Mouse (Mus musculus) embryonic stem cell, embryonic (primary cell): ENCODE results near the gene Grb10.

Experiments
- CTCF ChIA-PET, 4 experiments: fragments of 300-600 bp in 2 of 4; fragments of 350-600 bp in 2 of 4; sonication (Branson Sonifier 250); formaldehyde crosslinking; loops; one replicate each; lab custom pipeline; 2022; ENCODE audit warnings: inconsistent platforms in 2 of 4; lab: Charles Lee
- POLR2A ChIA-PET, 4 experiments: fragments of 300-600 bp in 2 of 4; fragments of 350-600 bp in 2 of 4; sonication (Branson Sonifier 250); formaldehyde crosslinking; loops; one replicate each; lab custom pipeline; 2022; ENCODE audit warnings: antibody characterized with exemption in 4 of 4, inconsistent platforms in 1 of 4; lab: Charles Lee

The Grb10 gene

DNA sequence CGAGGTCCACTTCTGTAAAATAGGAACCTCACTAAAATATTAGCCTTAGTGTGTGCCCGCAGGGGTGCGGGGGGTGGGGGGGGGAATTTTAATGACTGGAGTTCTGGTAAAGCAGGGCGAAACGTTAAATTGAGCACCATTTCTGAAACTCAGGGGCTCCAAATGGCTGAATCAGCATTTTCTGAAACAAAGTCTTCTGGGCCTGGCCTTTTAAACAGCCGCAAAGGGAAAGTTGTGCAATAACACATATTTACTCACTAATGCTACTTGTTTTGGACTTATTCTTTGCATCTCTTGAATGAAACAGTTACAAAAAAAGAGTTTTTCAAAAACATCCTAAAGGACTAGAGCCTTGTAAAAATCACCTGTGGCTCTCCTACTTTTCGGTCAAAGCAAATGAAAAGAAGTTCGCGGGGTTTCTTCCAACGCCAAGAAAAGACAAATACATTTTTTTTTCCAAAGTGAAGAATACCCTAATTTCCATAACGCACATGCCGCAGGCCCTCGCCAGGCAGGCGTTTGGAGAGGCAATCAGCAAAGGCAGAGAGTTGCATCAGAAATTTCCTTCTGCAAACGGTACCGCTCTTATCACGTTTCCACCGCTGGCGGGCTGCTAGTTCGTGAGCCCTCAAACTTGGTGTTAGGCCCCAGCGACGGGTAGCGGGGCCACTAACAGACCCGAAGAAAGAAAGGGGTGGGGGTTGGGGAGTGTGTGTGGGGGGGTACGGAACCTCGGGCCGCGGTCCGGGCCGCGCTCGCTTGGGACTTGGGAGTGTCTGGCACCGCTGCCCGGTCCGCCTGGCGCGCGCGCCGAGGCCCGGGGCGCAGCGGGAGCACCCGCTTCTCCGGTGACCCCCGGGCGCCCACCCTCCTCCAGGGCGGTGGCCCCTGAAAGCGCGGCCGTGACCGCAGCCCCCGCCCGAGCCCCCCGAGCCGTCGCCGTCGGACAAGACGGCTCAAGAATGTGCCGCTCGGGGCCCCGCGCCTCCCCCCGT, 2.3 kb downstream of the Grb10 start:
- POLR2A ChIA-PET: interaction anchor here in 1 of 4 experiments (0.6 to 0.7 kb wide), 2 partner anchors 9 to 310 kb away, joined by 4 to 9 read pairs; no protein-coding TSS in a partner anchor

DNA sequence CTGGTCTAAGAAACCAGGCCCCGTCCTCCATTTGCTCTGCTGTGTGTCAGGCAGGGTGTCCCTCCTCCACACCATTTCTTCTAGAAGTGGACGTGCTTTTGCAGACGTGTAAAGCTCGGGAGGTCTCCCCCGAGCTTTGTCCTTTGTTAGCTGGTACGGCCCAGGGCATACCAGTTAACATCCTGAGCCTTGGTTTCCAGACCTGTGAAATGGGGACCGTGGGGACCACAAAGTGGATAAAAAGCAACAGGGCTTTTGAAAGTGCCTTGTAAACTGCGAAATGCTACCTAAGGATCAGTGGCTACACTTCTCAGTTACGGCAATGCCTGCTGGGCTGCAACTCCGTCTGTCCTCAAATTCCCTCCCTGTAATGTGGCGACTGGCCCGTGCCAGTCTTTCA, 3.2 kb downstream of the Grb10 start:
- ChIA-PET CTCF (interaction anchor here in 1 of 4 experiments (1.4 kb wide), 1 partner anchor 497 kb away, joined by 4 read pairs; no protein-coding TSS in a partner anchor), POLR2A (interaction anchor here in 1 of 4 experiments (0.6 kb wide), 1 partner anchor 311 kb away, joined by 9 read pairs; no protein-coding TSS in a partner anchor)

More for the DNA sequence above, 2.3 kb downstream of the Grb10 start:
- CTCF ChIA-PET: interaction anchor here in 1 of 4 experiments (1.4 kb wide), 1 partner anchor 496 kb away, joined by 4 read pairs; no protein-coding TSS in a partner anchor

DNA sequence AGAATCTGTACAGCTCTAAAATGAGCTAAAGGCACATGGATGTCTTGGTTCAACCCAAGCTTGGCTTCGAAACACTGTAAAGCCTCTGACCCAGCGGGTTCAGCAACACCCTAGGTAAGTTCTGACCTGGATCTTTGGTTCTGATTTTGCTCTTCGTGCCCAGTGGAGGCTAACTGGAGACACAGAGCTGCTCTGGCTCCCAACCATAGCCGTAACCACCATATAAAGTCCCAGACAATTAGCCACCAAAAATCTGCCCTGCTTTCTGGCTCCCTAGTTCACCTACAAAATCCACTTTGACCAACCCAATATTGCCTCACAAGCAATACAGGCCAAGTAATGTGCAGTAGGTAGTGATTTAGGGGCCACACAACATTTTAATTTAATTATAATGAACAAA, 3.7 kb downstream of the Grb10 start:
- POLR2A ChIA-PET: interaction anchor here in 2 of 4 experiments (0.7 to 1.2 kb wide), 3 partner anchors 8 to 269 kb away, joined by 3 read pairs; no protein-coding TSS in a partner anchor
- CTCF ChIA-PET: interaction anchor here in 1 of 4 experiments (1.4 kb wide), 1 partner anchor 497 kb away, joined by 4 read pairs; no protein-coding TSS in a partner anchor

DNA sequence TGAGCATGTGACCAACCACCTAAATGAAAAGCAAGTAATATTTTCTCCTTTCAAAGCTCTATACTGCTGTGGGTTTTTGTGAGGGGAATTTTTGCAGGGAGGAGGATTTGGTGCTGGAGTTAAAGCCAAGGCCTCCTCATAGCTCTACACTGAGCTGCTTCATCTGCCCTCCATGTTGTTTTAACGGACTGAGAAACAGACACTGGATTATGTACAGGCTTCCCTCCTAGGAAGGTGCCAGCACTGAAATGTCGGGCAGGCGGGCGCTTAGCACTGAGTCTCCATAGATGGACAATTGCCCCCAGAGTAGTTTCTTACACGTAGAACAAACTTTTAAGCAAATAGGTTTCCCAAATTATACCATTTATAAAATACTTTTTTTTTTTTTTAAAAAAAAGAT, 4.1 kb downstream of the Grb10 start:
- POLR2A ChIA-PET: interaction anchor here in 2 of 4 experiments (0.7 to 1.2 kb wide), 5 partner anchors 8 to 619 kb away, joined by 3 to 5 read pairs (median 3); no protein-coding TSS in a partner anchor
- CTCF ChIA-PET: interaction anchor here in 1 of 4 experiments (1.4 kb wide), 1 partner anchor 498 kb away, joined by 4 read pairs; no protein-coding TSS in a partner anchor

DNA sequence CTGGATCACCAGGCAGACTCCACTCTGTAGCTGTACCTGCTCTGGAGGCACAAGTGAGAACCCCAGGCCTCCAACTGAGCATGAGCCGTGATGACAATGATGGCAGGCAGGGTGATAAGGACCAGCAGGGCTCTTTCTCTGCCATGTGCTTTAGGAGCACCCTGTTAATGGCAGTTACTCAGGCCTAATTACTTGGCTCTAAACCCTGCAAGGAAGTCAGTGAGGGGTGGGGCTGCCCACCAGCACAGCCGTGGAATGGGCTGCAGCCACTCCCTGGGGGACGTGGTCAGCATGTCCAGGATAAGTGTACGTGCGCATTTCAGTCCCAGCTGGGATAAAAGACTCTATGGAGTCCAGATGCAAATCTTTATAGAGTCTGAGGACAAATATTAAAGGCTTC, 5.7 kb downstream of the Grb10 start:
- ChIA-PET POLR2A (interaction anchor here in 1 of 4 experiments (1.0 kb wide), 1 partner anchor 36 kb away, joined by 4 read pairs; no protein-coding TSS in a partner anchor), CTCF (no interaction called here)

DNA sequence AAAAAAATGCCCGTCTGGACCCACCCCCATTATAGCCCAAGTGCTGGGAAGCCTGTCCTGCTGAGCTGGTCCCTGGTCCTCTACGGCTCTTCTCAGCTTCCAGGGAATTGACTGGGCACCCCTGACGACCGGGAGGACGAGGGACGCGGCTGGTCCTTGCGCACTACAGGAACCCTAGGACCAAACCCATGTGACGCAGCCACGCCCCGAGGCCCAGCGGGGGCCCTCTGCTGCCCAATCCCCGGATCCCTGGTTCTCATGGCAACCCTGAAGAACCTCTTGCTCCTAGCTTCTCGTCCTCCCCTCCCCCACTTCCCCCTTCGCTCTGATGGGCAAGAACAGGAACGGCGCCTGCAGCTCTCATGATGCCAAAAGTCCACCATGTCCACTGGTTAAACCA, 11.8 kb downstream of the Grb10 start:
- POLR2A ChIA-PET: interaction anchor here in 2 of 4 experiments (0.5 to 2.0 kb wide), 7 partner anchors 7 to 217 kb away, joined by 3 to 9 read pairs (median 3); partner anchors contain the start of gene Fignl1 (in 1 of the 2)
- CTCF ChIA-PET: interaction anchor here in 2 of 4 experiments (0.6 to 2.5 kb wide), 4 partner anchors 13 to 513 kb away, joined by 3 to 11 read pairs (median 6); no protein-coding TSS in a partner anchor

DNA sequence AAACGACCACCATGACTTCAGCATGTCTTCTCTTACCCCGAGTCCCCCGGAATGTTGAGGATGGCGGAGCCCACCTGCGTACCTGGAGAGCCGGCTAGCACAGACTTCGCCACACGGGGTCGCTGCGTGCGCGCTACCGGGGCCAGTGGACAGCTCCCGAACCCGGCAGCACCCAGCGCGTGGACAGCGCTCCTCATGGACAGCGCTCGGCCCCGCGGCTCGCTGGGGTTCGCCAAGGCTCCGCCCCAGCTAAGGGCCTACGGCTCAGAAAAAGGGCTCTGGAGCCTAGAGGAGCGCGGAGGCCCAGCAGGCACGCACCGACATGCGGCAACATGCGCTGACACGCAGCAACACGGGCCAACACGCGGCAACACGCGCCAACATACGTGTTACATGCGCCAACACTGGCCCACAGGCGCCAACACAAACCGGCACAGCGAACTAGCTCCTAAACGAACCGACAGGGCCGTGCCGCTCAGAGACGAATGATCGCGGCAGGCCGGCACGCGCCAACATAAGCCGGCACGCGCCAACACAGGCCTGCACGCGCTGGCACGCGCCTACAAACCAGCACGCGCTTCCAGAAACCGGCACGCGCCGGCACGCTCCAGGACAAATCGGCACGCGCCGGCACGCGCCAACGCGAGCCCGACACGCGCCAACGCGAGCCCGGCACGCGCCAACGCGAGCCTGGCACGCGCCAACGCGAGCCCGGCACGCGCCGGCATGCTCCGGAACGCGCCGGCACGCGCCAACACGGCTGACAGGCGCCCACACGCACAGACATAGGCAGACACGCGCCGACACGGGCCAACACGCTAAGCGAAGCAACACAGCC, 12.5 kb downstream of the Grb10 start:
- ChIA-PET CTCF (interaction anchor here (0.6 to 2.5 kb wide), 11 partner anchors 10 to 526 kb away, joined by 3 to 11 read pairs (median 4); no protein-coding TSS in a partner anchor), POLR2A (interaction anchor here in 2 of 4 experiments (0.5 to 2.0 kb wide), 10 partner anchors 8 to 217 kb away, joined by 3 to 9 read pairs (median 4); partner anchors contain the start of gene Fignl1 (in 1 of the 2))

DNA sequence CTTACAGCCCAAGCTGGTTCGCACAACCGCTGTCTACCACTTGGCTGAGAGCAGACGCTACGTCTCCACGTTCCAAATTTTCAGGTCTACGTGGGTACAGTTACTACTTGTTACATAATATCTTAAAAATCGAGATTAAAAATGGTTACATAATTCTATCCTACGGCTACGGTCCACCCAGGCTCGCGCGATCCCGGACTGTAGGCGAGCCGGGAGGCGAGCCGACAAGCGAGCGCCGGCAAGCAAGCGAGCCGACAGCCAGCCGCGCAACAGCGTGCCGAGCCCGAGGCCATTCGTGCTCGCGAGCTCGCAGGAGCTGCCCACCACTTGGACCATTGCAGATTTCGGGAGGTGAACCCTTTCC, 13.1 kb downstream of the Grb10 start:
- POLR2A ChIA-PET: interaction anchor here in 1 of 4 experiments (0.9 to 1.5 kb wide), 5 partner anchors 9 to 216 kb away, joined by 3 to 4 read pairs (median 3); no protein-coding TSS in a partner anchor
- CTCF ChIA-PET: interaction anchor here (0.6 to 2.5 kb wide), 12 partner anchors 10 to 526 kb away, joined by 3 to 11 read pairs (median 4); no protein-coding TSS in a partner anchor

DNA sequence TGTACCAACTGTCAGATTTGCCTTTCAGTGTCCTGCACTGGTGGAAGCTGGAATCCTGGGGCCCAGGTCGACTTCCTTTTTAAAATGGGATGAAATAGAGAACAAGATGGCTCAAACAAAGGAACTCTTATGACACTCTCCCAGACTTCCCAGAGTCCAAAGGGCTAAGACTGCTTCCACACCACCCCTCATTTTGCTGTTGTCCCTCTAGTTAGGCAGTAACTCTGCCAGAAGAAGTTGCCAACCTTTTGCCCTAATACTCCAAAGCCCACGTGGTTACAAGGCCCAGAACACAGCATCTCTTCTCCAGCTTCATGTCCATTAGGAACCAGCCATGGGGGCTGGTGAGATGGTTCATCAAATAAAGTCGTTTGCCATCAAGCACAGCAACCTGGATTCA, 15.4 kb downstream of the Grb10 start:
- ChIA-PET POLR2A (no interaction called here), CTCF (no interaction called here)

DNA sequence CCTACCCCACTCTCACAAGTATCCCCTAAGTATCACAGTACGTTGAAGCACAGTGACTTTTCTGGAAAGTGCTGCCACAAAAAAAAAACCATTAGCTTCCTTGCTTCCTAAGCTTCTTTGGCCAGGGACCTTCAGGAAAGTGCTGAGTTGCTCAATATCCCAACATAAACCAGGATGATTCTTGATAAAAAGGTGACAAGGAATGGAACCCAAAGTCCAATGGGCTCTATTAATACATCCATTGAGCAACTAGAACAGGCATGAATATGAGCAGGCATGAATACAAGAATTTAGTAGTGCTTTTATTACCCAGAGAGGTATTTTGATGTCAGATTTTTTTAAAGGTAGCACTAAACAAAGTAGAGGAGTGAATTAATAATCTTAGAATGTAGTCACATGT, 18.8 kb downstream of the Grb10 start:
- ChIA-PET POLR2A (interaction anchor here in 1 of 4 experiments (1.4 kb wide), 1 partner anchor 10 kb away, joined by 5 read pairs; no protein-coding TSS in a partner anchor), CTCF (no interaction called here)

DNA sequence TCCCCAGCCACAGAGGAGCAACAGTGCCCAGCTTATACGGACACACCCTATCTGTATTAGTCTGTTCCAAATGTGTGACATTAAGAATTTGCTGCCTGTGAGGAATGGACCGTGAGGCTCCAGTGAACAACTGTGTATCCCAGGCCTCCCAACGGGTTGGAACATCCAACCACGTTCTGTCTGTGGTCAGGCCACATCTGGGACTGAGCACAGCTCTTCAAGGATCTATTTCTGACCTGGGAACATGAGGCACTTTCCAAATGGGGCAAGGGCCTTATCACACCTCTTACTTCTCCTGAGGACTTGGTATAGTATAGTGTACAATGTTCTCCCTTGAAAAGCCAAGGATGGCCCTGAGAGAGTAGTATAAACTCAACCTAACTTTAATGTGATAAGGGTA, 19.9 kb downstream of the Grb10 start:
- POLR2A ChIA-PET: interaction anchor here in 1 of 4 experiments (1.3 to 1.4 kb wide), 2 partner anchors 11 to 196 kb away, joined by 4 to 5 read pairs; no protein-coding TSS in a partner anchor
- CTCF ChIA-PET: no interaction called here

DNA sequence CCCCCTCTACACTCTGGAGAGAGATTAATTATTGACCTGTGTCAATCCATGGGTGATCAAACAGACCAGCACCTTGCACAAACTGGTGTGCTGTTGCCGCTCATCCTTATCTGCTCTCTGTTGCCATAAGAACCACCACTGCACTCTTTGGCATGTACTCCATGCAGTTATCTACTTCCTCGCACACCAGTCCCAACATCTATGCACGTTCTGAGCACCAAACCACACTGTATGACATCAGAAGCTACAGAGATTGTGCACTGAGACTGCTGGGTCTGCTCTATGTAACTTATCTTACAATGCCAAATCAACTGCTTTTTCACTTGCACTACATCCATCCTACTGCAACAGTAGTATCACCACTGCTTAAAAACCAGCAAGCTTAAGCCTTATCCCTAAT, 28.4 kb downstream of the Grb10 start:
- ChIA-PET CTCF (interaction anchor here in 1 of 4 experiments (0.8 kb wide), 1 partner anchor 1192 kb away, joined by 3 read pairs; no protein-coding TSS in a partner anchor), POLR2A (interaction anchor here in 1 of 4 experiments (0.7 kb wide), 1 partner anchor 134 kb away, joined by 3 read pairs; no protein-coding TSS in a partner anchor)

DNA sequence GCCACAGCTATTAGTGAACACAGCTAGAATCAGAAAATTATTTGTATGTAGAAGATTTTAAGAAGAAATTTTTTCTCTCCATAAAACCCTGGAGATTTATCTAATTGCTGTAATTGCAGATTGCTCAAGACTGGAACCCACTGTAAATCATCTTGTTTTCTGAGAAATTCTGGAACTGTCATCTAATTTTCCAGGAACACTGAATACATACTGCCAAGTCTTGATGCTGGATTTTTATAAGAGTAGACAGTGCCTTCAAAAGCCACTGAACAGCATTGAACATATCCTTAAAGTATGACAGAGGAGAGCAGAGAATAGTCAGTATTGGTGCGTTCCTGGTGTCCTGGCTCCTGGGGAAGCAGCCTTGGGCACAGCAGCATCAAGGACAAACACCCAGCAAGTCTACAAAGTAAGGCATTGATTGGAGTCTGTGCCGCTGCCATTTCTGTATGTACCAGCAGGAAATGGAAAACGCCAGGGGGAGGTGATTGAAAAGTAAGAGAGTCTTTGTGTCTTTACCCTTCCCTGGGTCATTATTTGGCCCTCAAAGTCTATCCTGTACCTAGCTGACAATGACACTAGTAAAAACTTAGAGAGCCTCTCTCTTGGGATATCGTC, 38.1 kb downstream of the Grb10 start:
- ChIA-PET POLR2A (no interaction called here), CTCF (no interaction called here)

DNA sequence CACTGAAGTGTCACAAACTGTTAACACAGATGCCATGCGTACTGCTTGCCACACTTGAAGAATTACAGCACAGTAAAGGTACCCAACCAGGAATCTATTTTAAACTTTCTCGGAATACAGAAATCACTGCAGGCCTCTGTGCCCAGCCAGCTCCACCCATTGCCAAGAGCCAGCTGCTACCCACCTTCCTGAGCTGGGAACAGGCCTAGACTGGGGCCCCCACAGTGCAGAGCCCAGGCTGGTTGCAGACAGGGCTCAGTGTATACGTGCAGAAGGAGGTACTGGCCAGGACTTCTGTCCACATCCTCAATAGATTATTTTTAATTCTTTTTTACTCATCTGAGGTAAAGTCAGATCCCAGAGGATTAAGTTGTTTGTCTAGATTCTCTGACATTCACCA, 39.6 kb downstream of the Grb10 start:
- POLR2A ChIA-PET: no interaction called here
- CTCF ChIA-PET: no interaction called here

DNA sequence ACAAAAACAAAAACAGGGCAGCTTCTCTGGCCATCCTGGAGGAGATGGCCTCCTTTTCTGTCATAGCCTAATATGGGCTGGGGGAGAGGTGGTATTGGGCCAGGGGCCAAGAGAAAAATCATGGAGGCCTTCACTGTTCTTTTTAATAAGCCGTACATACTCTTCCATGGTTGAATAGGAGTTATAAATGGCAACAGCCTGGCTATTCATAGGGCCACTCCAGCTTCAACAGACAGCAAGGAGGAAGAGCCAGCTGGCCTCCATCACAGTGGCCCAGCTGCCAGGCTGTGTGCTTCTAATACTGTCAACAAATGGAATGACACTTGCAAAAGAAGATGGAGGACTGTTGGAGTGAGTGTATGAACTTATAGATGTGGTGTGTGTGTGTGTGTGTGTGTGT, 41.4 kb downstream of the Grb10 start:
- ChIA-PET CTCF (interaction anchor here in 2 of 4 experiments (0.9 to 1.5 kb wide), 3 partner anchors 22 to 440 kb away, joined by 3 to 4 read pairs (median 3); no protein-coding TSS in a partner anchor), POLR2A (interaction anchor here in 2 of 4 experiments (0.6 to 1.0 kb wide), 4 partner anchors 35 to 201 kb away, joined by 3 to 4 read pairs (median 3); no protein-coding TSS in a partner anchor)

DNA sequence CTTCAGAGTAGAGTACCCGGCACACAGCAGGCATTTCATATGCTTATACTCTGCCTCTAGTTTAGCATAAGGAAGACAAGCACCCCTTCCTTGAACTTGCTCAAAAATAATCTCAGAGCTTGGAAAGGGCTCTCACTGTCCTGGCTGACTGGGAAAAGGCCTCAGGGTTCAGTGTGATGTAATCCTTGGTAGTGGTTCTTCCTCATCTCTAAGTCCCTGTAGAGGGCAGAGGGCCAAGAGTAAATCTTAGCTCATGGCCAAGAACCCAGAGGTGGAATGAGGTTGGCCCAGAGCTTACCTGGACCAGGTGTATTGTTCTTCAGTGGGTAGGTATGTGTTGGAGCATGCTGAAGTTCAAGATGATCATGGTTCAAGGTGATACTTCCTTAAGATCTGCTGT, 43.1 kb downstream of the Grb10 start:
- CTCF ChIA-PET: no interaction called here
- POLR2A ChIA-PET: interaction anchor here in 1 of 4 experiments (0.6 to 1.0 kb wide), 2 partner anchors 140 to 187 kb away, joined by 3 read pairs; partner anchors contain the start of gene Fignl1

DNA sequence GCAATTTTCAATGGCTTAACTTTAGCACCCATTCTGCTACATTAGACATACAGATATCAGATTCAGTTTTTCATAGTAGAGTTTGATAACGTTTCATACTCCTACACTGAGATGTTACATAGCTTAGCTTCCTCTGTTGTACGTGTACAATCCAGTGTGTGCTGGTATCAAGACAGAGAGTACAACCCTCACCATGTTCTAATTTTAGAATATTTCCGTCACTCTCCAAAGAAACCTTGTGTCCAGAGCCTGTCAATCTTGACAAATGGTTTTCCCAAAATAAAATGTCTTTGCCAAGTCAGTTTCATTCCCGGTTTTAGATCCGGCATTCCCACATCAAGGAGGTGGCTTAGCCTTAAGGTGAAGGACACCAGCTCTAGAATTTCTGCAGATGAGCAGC, 44.7 kb downstream of the Grb10 start:
- ChIA-PET POLR2A (no interaction called here), CTCF (interaction anchor here in 1 of 4 experiments (0.6 kb wide), 1 partner anchor 402 kb away, joined by 5 read pairs; no protein-coding TSS in a partner anchor)
